Mouse (Mus musculus) liver, adult 2 months (tissue): ENCODE measurements around the gene Prdm12.
A peak's percentile ranks its signal among the peaks of the same experiment; 100 is the strongest.

Experiments
- CTCF ChIP-seq: fragments of 200-500 bp; IDR thresholded peaks from 2 replicates; pipeline ENCODE4 v1.5.1; 2011; ENCODE audit warnings: low read depth, low read length, control low read depth
- POLR2A ChIP-seq: fragments of 200-500 bp; IDR thresholded peaks from 2 replicates; pipeline ENCODE4 v1.6.1; 2011; ENCODE audit warnings: low read length, control low read depth; ENCODE audit not compliant: insufficient read depth; ENCODE audit errors: extremely low read depth

GRCm38 (mm10) chr2:31670551-31671035 is 30.8 kb downstream of the Prdm12 start, which contains the start of gene Exosc2:
- TF ChIP-seq CTCF = no peak
- TF ChIP-seq POLR2A = peak; percentile 84
